Comparison of ENCODE assay signal across 18 mouse cellular contexts in genomic region chr12:77527953-77528865, GRCm38 (mm10).
DNase-seq lines count a peak whose midpoint lies in the region; ATAC-seq and TF ChIP-seq lines count a peak whose summit lies in the region.
"Had no signal": no experiment of that assay in that cellular context is flagged by ENCODE, and none has a peak within 500 bp of the region (broad histone marks: within the 10 kb centered on the region; RNA-seq: fewer than 3 reads in every experiment).

No protein-coding gene starts in this region.

- H3K9me3 ChIP-seq in hindbrain, embryonic 13.5 days = no peaks in the 10 kb centered on the region
- H3K9me3 ChIP-seq in hindbrain, embryonic 11.5 days (ENCODE audit: control insufficient read depth, low read length) = no peaks in the 10 kb centered on the region
- H3K9me3 ChIP-seq: intestine, embryonic 15.5 days; liver, embryonic 15.5 days had no signal

- no peak for TF ChIP-seq POLR2A in thymus, adult 2 months (IDR thresholded peaks at IDR 0.05; ENCODE audit: control insufficient read depth, extremely low read depth, insufficient read depth, low read length, poor library complexity)

- no peaks in the 10 kb centered on the region for H3K27me3 ChIP-seq in hindbrain, embryonic 13.5 days
- H3K27me3 ChIP-seq in hindbrain, embryonic 11.5 days (ENCODE audit: control insufficient read depth, insufficient read depth, low read length) = no peaks in the 10 kb centered on the region
- H3K27me3 ChIP-seq in thymus, adult 2 months (ENCODE audit: control insufficient read depth, insufficient read depth, low read length) = no peaks in the 10 kb centered on the region
- H3K27me3 ChIP-seq: CH12.LX; intestine, embryonic 15.5 days; liver, embryonic 15.5 days had no signal

- peaks cover 11% of the 10 kb centered on the region for H3K4me1 ChIP-seq in hindbrain, embryonic 13.5 days (replicated peaks)
- H3K4me1 ChIP-seq in hindbrain, embryonic 11.5 days (replicated peaks; ENCODE audit: control insufficient read depth, insufficient read depth, low read length) = no peaks in the 10 kb centered on the region
- H3K4me1 ChIP-seq in thymus, adult 2 months (replicated peaks; ENCODE audit: control insufficient read depth, insufficient read depth, low read length) = peaks cover 13% of the 10 kb centered on the region
- H3K4me1 ChIP-seq: intestine, embryonic 15.5 days; liver, embryonic 15.5 days had no signal

- no peak for TF ChIP-seq CTCF in thymus, adult 2 months (IDR thresholded peaks at IDR 0.05; ENCODE audit: borderline replicate concordance, control insufficient read depth, extremely low read depth, insufficient read depth, low read length, poor library complexity)

- WGBS in hindbrain, embryonic 13.5 days = 69% methylated on average over 9 of the region's 9 CpGs
- 79% methylated on average over 9 of the region's 9 CpGs for WGBS in hindbrain, embryonic 11.5 days
- 93% methylated on average over 9 of the region's 9 CpGs for WGBS in thymus, adult 2 months

- H3K4me2 ChIP-seq in hindbrain, embryonic 13.5 days = no peak overlapping the region
- no peak overlapping the region for H3K4me2 ChIP-seq in hindbrain, embryonic 11.5 days (replicated peaks; ENCODE audit: low read depth, low read length)
- H3K4me2 ChIP-seq: heart, embryonic 11.5 days; intestine, embryonic 15.5 days; liver, embryonic 15.5 days had no signal

- H3K36me3 ChIP-seq in hindbrain, embryonic 13.5 days = no peaks in the 10 kb centered on the region
- H3K36me3 ChIP-seq in hindbrain, embryonic 11.5 days (ENCODE audit: control insufficient read depth, insufficient read depth, low read length) = no peaks in the 10 kb centered on the region
- no peaks in the 10 kb centered on the region for H3K36me3 ChIP-seq in thymus, adult 2 months (ENCODE audit: control insufficient read depth, insufficient read depth, low read length)
- H3K36me3 ChIP-seq: intestine, embryonic 15.5 days; liver, embryonic 15.5 days had no signal

- DNase-seq in hindbrain, embryonic 11.5 days (ENCODE audit: low spot score) = no peak
- DNase-seq in retina, embryonic 14.5 days (ENCODE audit: low spot score) = peak; percentile 17
- DNase-seq in retina, postnatal 1 day = no peak
- peak; percentile 98 for DNase-seq in cerebellum, adult 9-10 months
- no peak for DNase-seq in thymus, postnatal 4 days
- DNase-seq in thymus, adult 2 months = no peak
- DNase-seq: adrenal gland, adult 8-10 months; gastrocnemius, postnatal 14 days; midbrain, embryonic 14.5 days; right cerebral cortex, adult 18-20 months had no signal

- no peak for ATAC-seq in hindbrain, embryonic 13.5 days (ENCODE audit: low FRiP score)
- no peak for ATAC-seq in hindbrain, embryonic 11.5 days (ENCODE audit: low FRiP score)
- ATAC-seq: intestine, embryonic 15.5 days; lung, postnatal 0 days had no signal

- H3K9ac ChIP-seq in hindbrain, embryonic 13.5 days = no peak overlapping the region
- no peak overlapping the region for H3K9ac ChIP-seq in hindbrain, embryonic 11.5 days (ENCODE audit: low read depth, low read length)
- H3K9ac ChIP-seq: intestine, embryonic 15.5 days; liver, embryonic 15.5 days had no signal

- 0 out of 2 replicates have a peak overlapping the region, but pooled peaks have one; percentile 12 for H3K27ac ChIP-seq in hindbrain, embryonic 13.5 days
- H3K27ac ChIP-seq in hindbrain, embryonic 11.5 days (ENCODE audit: low read depth, low read length) = no peak overlapping the region
- no peak overlapping the region for H3K27ac ChIP-seq in thymus, adult 2 months (ENCODE audit: control insufficient read depth, insufficient read depth, low read length)
- H3K27ac ChIP-seq: intestine, embryonic 15.5 days; kidney, postnatal 0 days; layer of hippocampus, adult 2 months; liver, embryonic 15.5 days had no signal

- no peak overlapping the region for H3K4me3 ChIP-seq in hindbrain, embryonic 13.5 days
- no peak overlapping the region for H3K4me3 ChIP-seq in hindbrain, embryonic 11.5 days (ENCODE audit: low read depth, low read length)
- H3K4me3 ChIP-seq in thymus, adult 2 months (ENCODE audit: control insufficient read depth, insufficient read depth, low read length) = no peak overlapping the region
- H3K4me3 ChIP-seq: intestine, embryonic 15.5 days; layer of hippocampus, adult 2 months; liver, embryonic 15.5 days had no signal

Comparison
In these comparisons a context has a peak if more than half of its experiments do, and no peak if none do; other contexts are left out.
1. DNase-seq: peak in retina, embryonic 14.5 days (single experiment) and cerebellum, adult 9-10 months (single experiment); none in hindbrain, embryonic 11.5 days (single experiment), retina, postnatal 1 day (single experiment), thymus, postnatal 4 days (single experiment) and thymus, adult 2 months (single experiment).